Mouse (Mus musculus) heart, adult 9 months (tissue): Measurements from ENCODE around the gene Gm8127.
"Not testable (repeated sequence)": the region's sequence is repeated elsewhere in the genome, so short reads cannot be mapped to it uniquely, and the experiment has no call there.

ENCODE experiments used
- DNase-seq, 2 experiments: peaks; one replicate each; pipeline ENCODE4 v3.0.0; 2022; ENCODE audit warnings: low spot score in 2 of 2

The Gm8127 gene

DNA sequence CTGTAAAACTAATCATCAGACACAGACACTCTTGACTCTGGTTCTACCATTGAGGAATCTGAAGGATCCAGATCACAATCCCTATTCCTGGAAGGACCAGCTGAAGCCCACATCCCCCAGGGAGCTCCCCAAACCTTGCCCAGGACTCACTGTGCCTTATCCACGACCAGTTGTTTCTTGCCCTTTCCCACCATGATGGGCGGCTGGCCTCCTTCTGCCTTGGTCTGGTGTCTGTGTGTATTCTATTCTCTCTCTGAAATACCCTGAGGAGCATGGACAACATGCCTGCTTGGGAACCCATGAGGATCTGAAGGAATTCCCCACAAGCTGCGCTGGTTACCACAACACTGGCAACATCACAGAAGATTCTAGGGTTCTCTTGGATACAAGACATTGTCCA is at the start of gene Gm8127:
Gene Gm8127 (minus strand): TSS at position 330 of the 400 bp plus-strand sequence.
- not testable (repeated sequence) for DNase-seq

DNA sequence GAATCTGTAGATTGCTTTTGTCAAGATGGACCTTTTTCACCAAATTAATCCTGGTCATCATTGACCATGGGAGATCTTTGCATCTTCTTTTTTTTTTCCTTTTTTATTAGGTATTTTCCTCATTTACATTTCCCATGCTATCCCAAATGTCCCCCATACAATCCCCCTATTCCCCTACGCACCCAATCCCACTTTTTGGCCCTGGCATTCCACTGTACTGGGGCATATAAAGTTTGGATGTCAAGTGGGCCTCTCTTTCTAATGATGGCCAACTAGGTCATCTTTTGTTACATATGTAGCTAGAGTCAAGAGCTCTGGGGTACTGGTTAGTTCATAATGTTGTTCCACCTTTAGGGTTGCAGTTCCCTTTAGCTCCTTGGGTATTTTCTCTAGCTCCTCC is 44.0 kb upstream of the Gm8127 start:
- DNase-seq: not testable (repeated sequence)

DNA sequence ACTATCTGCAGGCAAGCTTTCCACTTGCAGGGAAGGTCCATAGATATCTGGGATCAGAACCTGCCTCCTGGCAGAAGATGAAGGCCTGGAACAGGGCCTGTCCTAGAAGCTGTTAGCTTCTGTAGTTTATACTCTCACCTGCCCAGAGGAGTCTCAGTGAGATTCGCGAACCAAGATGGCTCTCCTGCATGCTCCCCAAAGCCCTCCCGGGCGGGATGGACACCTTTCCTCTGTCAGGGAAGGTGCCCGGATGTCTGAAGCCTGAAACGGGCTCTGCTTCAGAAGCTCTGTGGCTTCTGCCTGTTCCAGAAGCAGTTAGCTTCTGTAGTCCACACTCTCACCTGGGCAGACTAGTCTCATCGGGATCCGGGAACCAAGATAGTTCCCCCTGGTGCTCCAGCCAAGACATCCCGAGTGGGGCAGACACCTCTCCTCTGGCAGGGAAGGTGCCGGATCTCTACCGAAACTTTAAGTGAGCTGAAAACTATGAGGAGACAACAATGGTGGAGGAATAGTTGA is 37.8 kb upstream of the Gm8127 start:
- not testable (repeated sequence) for DNase-seq

DNA sequence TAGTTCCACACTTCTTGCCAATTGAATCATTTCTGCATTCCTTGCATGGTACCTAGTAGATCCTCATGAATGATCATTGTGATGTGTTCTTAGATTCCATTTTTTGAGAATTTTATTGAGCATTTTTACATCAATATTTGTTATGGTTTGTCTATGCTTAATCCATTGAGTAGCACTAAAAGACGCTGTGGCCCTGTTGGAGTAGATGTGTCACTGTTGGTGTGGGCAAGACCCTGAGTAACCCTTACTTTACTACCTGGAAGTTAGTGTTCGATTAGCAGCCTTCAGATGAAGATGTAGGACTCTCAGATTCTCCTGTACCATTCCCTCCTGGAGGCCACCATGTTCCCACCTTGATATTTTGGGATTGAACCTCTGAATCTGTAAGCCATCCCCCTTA is 35.0 kb upstream of the Gm8127 start:
- not testable (repeated sequence) for DNase-seq

DNA sequence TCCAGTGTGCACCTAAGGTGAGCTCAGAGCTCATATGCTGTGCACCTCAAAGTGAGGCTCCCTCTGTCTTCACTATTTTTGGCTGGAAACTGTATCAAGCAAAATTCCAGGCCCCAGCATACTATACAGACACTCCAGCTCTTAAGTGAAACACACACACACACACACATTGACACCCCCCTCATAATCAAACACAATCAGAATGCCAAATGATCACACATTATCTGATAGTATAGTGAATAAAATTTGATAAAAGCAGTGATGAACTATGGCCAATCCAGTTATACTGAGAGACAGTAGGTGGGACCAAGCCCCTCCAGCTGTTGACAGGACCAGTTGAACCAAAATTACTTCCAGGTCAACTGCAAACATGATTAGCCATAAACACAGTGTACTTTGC is 25.9 kb upstream of the Gm8127 start:
- not testable (repeated sequence) for DNase-seq

DNA sequence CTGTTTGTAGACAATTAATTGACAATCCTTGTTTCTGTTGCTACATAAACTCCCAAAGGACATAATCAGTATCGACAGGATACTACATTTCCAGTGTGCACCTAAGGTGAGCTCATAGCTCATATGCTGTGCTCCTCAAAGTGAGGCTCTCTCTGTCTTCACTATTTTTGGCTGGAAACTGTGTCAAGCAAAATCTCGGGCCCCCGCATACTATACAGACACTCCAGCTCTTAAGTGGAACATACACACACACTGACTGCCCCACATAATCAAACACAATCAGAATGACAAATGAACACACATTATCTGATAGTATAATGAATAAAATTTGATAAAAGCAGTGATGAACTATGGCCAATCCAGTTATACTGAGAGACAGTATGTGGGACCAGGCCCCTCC is 15.0 kb downstream of the Gm8127 start:
- DNase-seq: not testable (repeated sequence)

DNA sequence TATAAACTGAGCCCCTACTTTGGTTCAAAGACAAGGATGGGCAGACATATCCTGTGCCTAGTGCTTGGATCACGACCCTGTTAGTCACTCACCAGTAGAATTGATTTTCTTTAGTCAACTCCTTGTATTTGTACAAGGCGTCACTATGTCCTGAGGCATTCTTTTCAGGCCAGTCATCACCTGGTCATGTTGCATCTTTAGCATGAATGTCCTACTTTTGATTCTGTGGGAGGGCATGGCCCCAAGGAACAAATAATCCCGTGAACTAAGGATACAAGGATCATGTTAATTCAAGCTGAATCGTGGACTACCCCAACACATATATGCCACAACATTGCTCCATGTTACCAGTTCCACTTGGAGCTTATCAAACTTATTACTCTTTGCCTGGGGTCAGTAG is 15.5 kb downstream of the Gm8127 start:
- DNase-seq: not testable (repeated sequence)

DNA sequence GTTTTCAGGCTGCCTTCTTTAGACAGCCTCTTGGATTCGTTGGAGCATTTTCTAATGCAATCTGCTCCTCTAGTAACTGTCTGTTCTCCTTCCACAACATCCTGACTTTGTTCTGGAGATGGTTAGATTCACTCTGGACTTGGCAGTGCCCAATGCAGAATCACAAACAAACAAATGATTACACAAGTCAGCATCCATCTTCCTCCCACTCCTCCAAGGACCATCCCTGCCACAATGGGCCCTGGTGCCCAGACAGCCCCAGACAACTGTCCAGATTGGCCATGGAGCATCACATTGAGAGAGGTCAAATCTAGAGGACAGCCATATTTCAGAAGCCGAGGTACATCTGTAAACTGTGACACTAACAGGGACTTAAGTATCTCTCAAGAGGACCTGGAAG is 16.2 kb downstream of the Gm8127 start:
- not testable (repeated sequence) for DNase-seq

DNA sequence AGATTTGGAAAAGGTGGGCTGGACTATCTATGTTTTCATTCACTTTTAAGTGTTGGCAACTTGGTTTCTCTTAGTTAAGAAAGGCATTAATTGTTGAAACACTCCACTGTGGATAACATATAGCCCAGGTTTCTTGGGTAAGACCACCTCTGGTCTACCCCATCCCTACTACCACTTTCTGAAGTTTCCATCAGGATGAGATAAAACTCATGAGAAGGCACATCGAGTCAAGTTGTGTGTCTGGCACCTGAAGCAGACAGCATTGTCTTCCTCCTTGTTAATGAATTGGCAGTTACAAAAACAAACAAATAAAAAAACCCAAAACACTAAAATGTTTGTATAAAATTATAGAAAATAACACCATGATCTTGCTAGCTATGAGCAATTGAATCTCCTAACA is 17.9 kb downstream of the Gm8127 start:
- not testable (repeated sequence) for DNase-seq

DNA sequence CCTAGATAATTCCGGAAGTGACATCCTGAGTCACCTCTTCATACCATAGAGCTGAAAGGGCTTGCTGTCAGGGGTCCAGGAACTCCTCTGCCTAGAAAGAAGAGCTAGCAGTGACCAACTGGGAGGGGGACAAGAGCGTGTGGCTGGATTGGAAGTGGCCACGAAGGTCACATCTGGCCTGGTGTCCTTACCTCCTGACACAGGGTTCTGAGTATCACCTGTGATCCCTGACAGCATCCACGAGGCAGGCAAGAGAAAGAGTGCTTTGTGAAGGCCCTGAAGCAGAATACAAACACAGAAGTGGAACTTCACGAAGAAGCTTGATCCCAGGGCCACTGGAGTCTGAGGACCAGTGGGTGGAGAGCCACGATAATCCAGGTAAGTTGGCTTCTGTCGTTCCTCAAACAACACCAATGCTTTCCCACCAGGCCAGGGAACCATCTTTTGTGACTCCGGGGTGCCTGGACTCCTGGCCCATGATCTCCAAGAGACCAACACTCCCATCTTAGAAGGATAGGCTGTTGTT is 18.6 kb downstream of the Gm8127 start, which contains the start of gene Gm9732:
Gene Gm9732 (plus strand): TSS at position 51 of the 526 bp plus-strand sequence.
- DNase-seq: not testable (repeated sequence)

DNA sequence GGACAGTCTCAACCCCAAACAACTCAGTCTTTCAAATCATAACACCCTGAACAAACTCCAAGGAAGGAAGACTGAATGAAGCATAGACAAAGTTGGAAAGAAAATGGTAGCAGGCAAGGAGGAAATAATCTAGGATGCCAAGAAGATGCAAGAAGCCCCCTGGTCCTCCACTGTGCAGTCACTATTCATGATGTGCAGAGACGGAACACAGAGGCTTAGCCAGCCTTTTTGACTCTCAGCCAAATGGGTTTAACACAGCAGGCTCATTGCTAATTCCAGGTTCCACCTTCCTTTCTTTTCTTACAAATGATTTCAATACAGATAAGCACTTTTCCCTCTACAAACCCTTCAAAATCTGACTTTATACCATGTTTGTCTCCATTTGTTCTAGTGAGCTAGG is 20.5 kb downstream of the Gm8127 start:
- not testable (repeated sequence) for DNase-seq

DNA sequence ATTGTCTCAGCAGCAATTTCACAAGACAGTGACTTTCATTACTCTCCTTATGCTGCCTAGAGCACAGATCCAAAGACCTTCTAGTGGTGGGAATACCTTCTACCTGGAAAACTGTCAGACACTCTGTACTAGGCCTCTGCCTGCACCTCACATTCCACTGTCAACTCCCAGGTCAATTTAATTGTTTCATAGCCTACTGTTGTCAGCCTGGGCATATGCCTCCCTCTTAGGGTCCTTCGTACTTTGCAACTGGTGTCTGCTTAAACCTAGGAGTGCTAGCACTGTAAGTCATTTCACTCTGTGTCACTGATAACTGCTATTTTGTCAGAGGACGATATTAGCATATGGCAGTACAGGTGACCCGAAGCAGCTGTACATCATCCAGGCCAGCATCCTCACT is 24.4 kb downstream of the Gm8127 start:
- DNase-seq: not testable (repeated sequence)

DNA sequence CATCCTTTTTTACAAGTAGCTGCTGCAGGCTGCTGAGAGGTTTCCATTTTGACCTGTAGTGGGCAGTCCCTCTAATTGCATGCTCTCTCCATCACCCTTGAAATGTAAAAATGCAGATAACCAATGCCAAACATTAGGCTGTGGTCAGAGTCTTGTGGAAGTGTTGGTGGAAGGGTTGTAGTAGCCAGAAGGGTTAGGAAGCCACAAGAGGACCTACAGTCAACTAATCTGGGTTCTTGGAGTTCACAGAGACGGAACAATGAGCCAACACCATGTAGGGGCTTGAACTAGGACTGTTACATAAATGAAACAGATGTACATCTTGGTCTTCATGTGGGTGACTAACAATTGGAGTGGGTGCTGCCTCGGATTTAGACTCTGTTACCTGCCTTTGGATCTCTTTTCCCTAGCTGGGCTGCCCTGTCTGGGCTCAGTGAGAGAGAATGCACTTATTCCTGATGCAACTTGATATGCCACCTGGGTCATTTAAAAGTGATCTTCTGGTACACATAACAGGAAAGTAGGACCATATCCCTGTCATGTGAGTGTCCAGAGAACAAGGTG is 25.0 kb downstream of the Gm8127 start:
- not testable (repeated sequence) for DNase-seq

DNA sequence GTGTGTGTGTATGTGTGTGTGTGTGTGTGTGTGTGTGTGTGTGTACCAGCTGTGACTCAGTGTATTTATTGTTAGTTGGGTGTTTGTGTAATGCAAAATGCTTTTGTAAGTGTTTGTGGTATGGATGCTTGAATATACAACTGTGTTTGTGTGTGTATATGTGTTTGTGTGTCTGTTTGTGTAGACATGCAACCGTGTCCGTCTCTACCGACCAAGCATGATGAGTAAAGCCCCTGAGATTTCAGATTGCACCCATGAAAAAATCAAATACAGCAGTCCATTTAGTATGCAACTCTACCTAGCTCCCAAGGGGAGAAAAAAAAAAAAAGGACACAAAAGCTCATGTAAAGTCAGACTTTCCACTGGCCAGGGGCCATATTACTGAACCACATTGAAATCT is 30.2 kb downstream of the Gm8127 start:
- not testable (repeated sequence) for DNase-seq

DNA sequence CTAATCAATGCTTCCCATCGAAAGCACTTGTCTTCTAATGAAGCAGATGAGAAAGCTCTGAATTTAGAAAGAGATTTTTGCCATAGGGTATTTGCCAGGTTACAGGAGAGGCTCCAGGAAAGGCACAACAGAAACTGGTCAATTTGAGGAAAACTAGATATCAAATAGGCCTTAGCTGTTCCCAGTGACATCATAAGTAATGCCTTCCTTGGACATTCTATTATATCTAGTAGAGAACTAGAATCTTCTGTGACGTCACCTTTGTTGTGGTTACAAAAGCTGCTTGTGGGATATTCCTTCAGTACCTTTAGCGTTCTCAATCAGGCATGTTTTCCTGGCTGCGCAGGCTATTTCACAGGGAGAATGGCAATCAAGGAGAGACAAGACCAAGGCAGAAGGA is 35.3 kb downstream of the Gm8127 start, which contains the start of gene Gm8126:
Gene Gm8126 (plus strand): TSS at position 301 of the 400 bp plus-strand sequence.
- DNase-seq: not testable (repeated sequence)

DNA sequence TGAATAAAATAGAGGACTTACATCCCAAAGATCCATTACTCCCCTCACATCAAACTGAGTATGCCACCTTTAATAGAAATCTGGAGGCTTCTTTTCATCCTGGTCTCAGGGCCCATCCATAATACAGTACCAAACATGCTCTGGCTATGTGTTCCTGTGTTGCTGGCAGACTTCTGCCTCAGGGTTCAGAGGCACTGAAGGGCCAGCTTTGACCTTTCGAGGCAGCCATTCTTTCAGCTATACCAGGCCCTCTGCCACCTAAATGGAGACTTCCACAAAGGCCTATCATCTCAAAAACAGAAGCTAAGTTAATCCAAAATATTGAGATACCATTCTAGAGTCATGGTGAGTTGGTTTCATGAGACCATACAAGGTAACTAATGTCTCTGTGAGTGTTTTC is 37.1 kb downstream of the Gm8127 start:
- not testable (repeated sequence) for DNase-seq

DNA sequence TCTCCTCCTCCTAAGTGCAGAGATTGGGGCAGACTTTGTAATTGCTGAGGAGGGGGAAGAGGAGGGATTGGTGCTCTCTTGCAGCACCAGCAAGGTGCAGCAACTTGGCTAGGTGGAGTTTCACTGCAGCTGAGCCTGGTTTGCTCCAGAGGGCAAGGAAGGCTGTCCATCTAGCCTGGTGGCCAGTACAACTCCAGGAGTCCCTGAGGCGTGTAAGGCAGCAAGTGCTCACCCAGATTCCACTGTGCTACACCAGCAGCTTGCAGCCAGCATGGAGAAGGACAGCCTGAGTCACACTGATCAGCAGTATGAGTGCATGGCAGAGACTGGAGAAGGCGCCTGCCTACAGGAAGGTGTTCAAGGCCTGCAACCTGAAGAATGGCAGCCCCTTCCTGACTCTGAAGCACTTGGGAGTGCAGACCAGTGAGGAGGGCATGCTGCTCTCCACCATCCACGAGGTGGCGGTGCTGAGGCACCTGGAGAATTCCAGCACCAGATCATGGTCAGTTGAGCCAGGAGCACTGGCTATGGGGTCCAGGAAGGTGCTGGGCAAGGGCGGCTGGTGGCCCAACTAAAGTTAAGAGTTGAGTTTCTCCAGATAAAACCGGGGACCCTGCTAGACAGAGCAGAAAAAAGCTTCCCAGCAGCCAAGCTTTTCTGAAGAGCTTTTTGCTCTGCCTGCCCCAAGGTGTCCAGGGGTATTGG is 42.9 kb downstream of the Gm8127 start:
- not testable (repeated sequence) for DNase-seq

DNA sequence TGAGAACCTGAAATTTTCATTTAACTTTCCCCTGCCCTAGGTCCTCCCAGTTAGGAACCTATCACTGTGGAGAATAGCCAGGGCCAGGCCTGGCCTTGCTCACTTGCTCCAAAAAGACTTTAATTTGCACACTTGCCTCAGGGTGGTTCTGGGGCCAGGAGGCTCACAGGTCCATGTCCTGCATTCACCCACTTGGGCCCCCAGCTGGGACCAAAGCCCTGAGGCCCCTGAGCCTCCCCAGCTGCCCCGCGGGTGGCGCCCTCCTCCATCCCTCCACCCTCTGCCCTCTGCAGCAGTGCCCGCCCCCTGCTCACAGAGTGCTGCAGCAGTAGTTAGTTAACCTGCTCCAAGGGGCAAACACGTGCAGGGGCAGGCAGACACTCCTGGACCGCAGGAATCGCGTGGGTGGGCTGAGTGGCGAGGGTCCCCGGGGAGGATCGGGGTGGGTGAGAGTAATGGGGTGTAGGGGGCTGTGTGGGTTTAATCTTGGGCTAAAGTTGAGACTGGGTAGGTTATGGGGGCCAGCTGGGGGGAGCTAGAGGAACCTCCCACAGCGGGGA is 43.9 kb downstream of the Gm8127 start:
- DNase-seq: not testable (repeated sequence)
